Mouse (Mus musculus) C2C12 (cell line): ENCODE measurements around the gene Lrrc47. TPM values are rescaled to one million over a fixed set of nuclear protein-coding genes. Genes with fewer than 3 reads are reported as not detected.
A peak's percentile ranks its signal among the peaks of the same experiment; 100 is the strongest.

Source experiments
- H3K27me3 ChIP-seq: one replicate; pipeline ENCODE4 v1.6.1; 2011; ENCODE audit not compliant: control insufficient read depth, insufficient read depth, insufficient read length
- H3K36me3 ChIP-seq: one replicate; pipeline ENCODE4 v1.6.1; 2011; ENCODE audit not compliant: control insufficient read depth, insufficient read depth
- H3K4me3 ChIP-seq: one replicate; pipeline ENCODE4 v1.5.1; 2011; ENCODE audit warnings: mild to moderate bottlenecking, control low read depth; ENCODE audit not compliant: poor library complexity, insufficient read depth, severe bottlenecking
- H3K79me2 ChIP-seq: one replicate; pipeline ENCODE4 v1.6.1; 2011; ENCODE audit not compliant: control insufficient read depth, insufficient read depth
- H3K79me3 ChIP-seq: one replicate; pipeline ENCODE4 v1.6.1; 2011; ENCODE audit warnings: low read depth, control low read depth
- H3ac ChIP-seq: one replicate; pipeline ENCODE3; 2011; ENCODE audit warnings: low read depth; ENCODE audit not compliant: control insufficient read depth, insufficient read length
- CEBPB ChIP-seq: IDR thresholded peaks from one replicate; pipeline ENCODE4 v1.6.1; 2011; ENCODE audit warnings: low read depth, mild to moderate bottlenecking, control low read depth, moderate library complexity
- CTCF ChIP-seq: IDR thresholded peaks from one replicate; pipeline ENCODE4 v1.5.1; 2011; ENCODE audit not compliant: control insufficient read depth, insufficient read depth, insufficient read length
- FOSL1 ChIP-seq: IDR thresholded peaks from one replicate; pipeline ENCODE4 v1.8.0; 2011; ENCODE audit warnings: mild to moderate bottlenecking, low read length; ENCODE audit not compliant: poor library complexity, insufficient read depth, severe bottlenecking
- MAX ChIP-seq: IDR thresholded peaks from one replicate; pipeline ENCODE4 v1.6.1; 2011; ENCODE audit warnings: mild to moderate bottlenecking, control low read depth
- MYOD1 ChIP-seq: IDR thresholded peaks from one replicate; pipeline ENCODE4 v1.6.1; 2011; ENCODE audit warnings: low read depth; ENCODE audit not compliant: control insufficient read depth, insufficient read length
- MYOG ChIP-seq: IDR thresholded peaks from one replicate; pipeline ENCODE4 v1.6.1; 2011; ENCODE audit not compliant: control insufficient read depth, insufficient read length; ENCODE audit errors: extremely low read depth
- USF1 ChIP-seq: IDR thresholded peaks from one replicate; pipeline ENCODE4 v1.6.1; 2011; ENCODE audit warnings: low read depth, mild to moderate bottlenecking, control low read depth, moderate library complexity
- polyA plus RNA-seq: library from polyadenylated mRNA; unstranded; fragments of >200 nt; fragmentation: generic; extraction: Trizol; gene quantifications from one replicate; pipeline ENCODE4 v1.2.1, GENCODE M21; 2012; ENCODE audit warnings: missing spikeins

The Lrrc47 gene
- polyA plus RNA-seq, 1 experiment = 41.7 TPM

- H3K27me3 ChIP-seq = no peaks in the 10 kb centered on the region
- TF ChIP-seq CTCF (peak; percentile 46), USF1 (no peak), CEBPB (no peak)
- H3ac ChIP-seq = no peak overlapping the region
- H3K4me3 ChIP-seq = no peak overlapping the region
- peaks cover 10% of the 10 kb centered on the region for H3K79me3 ChIP-seq
- peaks cover 54% of the 10 kb centered on the region for H3K36me3 ChIP-seq
- peaks cover 19% of the 10 kb centered on the region for H3K79me2 ChIP-seq
Observed at GRCm38 (mm10) chr4:154019571-154019970, 8.0 kb downstream of the Lrrc47 start.

DNA sequence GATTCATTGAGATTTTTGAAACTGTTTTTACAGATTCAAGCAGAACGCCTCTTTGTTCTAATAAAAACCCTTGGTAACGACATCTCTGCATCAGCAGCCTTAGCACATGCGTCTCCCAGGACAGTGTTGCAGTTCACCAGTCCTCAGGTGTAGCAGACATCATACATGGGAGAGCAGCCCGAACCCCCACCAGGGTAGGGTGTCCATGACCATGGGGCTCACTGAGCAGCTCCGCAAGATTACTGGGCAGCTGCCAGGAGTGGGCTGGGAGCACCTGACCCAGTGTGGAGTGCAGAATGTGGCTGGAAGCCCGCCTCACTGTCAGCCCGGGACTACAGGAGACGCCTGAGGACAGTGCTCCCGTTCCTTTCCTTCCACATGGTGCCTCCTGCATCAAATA, 9.9 kb downstream of the Lrrc47 start:
- Histone ChIP-seq H3K79me3 (no peaks in the 10 kb centered on the region), H3K4me3 (no peak overlapping the region), H3K36me3 (peaks cover 43% of the 10 kb centered on the region), H3ac (no peak overlapping the region), H3K27me3 (no peaks in the 10 kb centered on the region), H3K79me2 (peaks cover under 1% of the 10 kb centered on the region)
- TF ChIP-seq USF1 = no peak
- no peak for TF ChIP-seq MAX
- TF ChIP-seq MYOD1 = no peak

- Histone ChIP-seq H3ac (no peak overlapping the region), H3K4me3 (no peak overlapping the region), H3K27me3 (peaks cover 5% of the 10 kb centered on the region), H3K36me3 (peaks cover 33% of the 10 kb centered on the region), H3K79me2 (no peaks in the 10 kb centered on the region), H3K79me3 (no peaks in the 10 kb centered on the region)
- TF ChIP-seq CEBPB (no peak), CTCF (no peak), MAX (no peak)
Observed at GRCm38 (mm10) chr4:154022407-154022806, 10.9 kb downstream of the Lrrc47 start.

GRCm38 (mm10) chr4:154022844-154023243, 11.3 kb downstream of the Lrrc47 start:
- no peak overlapping the region for H3ac ChIP-seq
- H3K36me3 ChIP-seq = peaks cover 31% of the 10 kb centered on the region
- no peak for TF ChIP-seq FOSL1
- TF ChIP-seq CEBPB = no peak
- no peak for TF ChIP-seq MYOD1
- TF ChIP-seq CTCF = no peak
- TF ChIP-seq MYOG = no peak
- TF ChIP-seq MAX = no peak
- no peak for TF ChIP-seq USF1
- no peaks in the 10 kb centered on the region for H3K79me2 ChIP-seq
- peaks cover 5% of the 10 kb centered on the region for H3K27me3 ChIP-seq
- no peak overlapping the region for H3K4me3 ChIP-seq
- H3K79me3 ChIP-seq = no peaks in the 10 kb centered on the region

- no peaks in the 10 kb centered on the region for H3K79me2 ChIP-seq
- H3K79me3 ChIP-seq = no peaks in the 10 kb centered on the region
- no peak overlapping the region for H3ac ChIP-seq
- H3K4me3 ChIP-seq = no peak overlapping the region
- H3K27me3 ChIP-seq = peaks cover 5% of the 10 kb centered on the region
- TF ChIP-seq USF1 (no peak), MYOD1 (no peak), CTCF (no peak), FOSL1 (no peak), MAX (no peak), MYOG (no peak), CEBPB (no peak)
- peaks cover 26% of the 10 kb centered on the region for H3K36me3 ChIP-seq
Observed at GRCm38 (mm10) chr4:154023754-154024601, 12.4 kb downstream of the Lrrc47 start.

GRCm38 (mm10) chr4:154024729-154025521, 13.4 kb downstream of the Lrrc47 start:
- Histone ChIP-seq H3K36me3 (peaks cover 16% of the 10 kb centered on the region), H3ac (no peak overlapping the region), H3K27me3 (peaks cover 5% of the 10 kb centered on the region), H3K79me3 (no peaks in the 10 kb centered on the region), H3K4me3 (no peak overlapping the region), H3K79me2 (no peaks in the 10 kb centered on the region)
- TF ChIP-seq MAX (no peak), USF1 (no peak), MYOD1 (no peak), CTCF (no peak), MYOG (no peak)
